8 mouse cellular contexts compared by ENCODE assay signal in genomic region chr15:79691023-79691508, GRCm38 (mm10). TPM values are rescaled to one million over a fixed set of nuclear protein-coding genes. Genes with fewer than 3 reads are reported as not detected.
DNase-seq lines count a peak whose midpoint lies in the region; ATAC-seq and TF ChIP-seq lines count a peak whose summit lies in the region.

No protein-coding gene starts in this region.

- peaks cover 46% of the 10 kb centered on the region for H3K4me1 ChIP-seq in forebrain, embryonic 12.5 days
- peaks cover 37% of the 10 kb centered on the region for H3K4me1 ChIP-seq in hindbrain, embryonic 14.5 days (replicated peaks; ENCODE audit: control insufficient read depth, insufficient read depth, low read length)
- peaks cover 5% of the 10 kb centered on the region; the same call in 1 of the 2 replicates for H3K4me1 ChIP-seq in lung, postnatal 0 days (ENCODE audit: insufficient read depth, low read depth, low read length)
- peaks cover 4% of the 10 kb centered on the region; the same call in 1 of the 2 replicates for H3K4me1 ChIP-seq in stomach, postnatal 0 days (replicated peaks; ENCODE audit: control insufficient read depth, insufficient read depth)

- peak overlapping the region; percentile 93 for H3K9ac ChIP-seq in forebrain, embryonic 12.5 days
- peak overlapping the region; percentile 86 for H3K9ac ChIP-seq in hindbrain, embryonic 14.5 days
- peak overlapping the region; percentile 81 for H3K9ac ChIP-seq in lung, postnatal 0 days (replicated peaks; ENCODE audit: low read depth)
- H3K9ac ChIP-seq in stomach, postnatal 0 days (ENCODE audit: low read length): peak overlapping the region; percentile 89

- no peak for TF ChIP-seq EP300 in lung, postnatal 0 days (IDR thresholded peaks at IDR 0.05)
- TF ChIP-seq EP300 in stomach, postnatal 0 days (optimal IDR thresholded peaks at IDR 0.05): no peak

- DNase-seq in layer of hippocampus, adult 2 months (ENCODE audit: low spot score in 2 of 2): peak in 1 of 2 experiments; percentile 40
- DNase-seq in layer of hippocampus, adult 9-10 months (ENCODE audit: low spot score): no peak
- peak; percentile 34 for DNase-seq in R1 (ENCODE audit: low read depth, low spot score)
- DNase-seq in hindbrain, embryonic 14.5 days (ENCODE audit: low spot score): no peak
- no peak for DNase-seq in lung, postnatal 0 days (ENCODE audit: low spot score)
- no peak for DNase-seq in stomach, postnatal 0 days (ENCODE audit: low spot score)
- DNase-seq in retina, embryonic 14.5 days (ENCODE audit: low spot score): no peak

- no peak for TF ChIP-seq CTCF in layer of hippocampus, adult 2 months (conservative IDR thresholded peaks at IDR 0.05)
- TF ChIP-seq CTCF in lung, postnatal 0 days (IDR thresholded peaks at IDR 0.05): no peak
- TF ChIP-seq CTCF in stomach, postnatal 0 days (IDR thresholded peaks at IDR 0.05; ENCODE audit: low read depth): no peak

- H3K4me3 ChIP-seq in layer of hippocampus, adult 2 months: peak overlapping the region; percentile 94
- H3K4me3 ChIP-seq in forebrain, embryonic 12.5 days (replicated peaks): peak overlapping the region; percentile 91
- peak overlapping the region; percentile 94 for H3K4me3 ChIP-seq in hindbrain, embryonic 14.5 days (replicated peaks; ENCODE audit: low read length)
- H3K4me3 ChIP-seq in lung, postnatal 0 days (ENCODE audit: low read depth, low read length): peak overlapping the region; percentile 95
- H3K4me3 ChIP-seq in stomach, postnatal 0 days (ENCODE audit: low read depth, low read length): peak overlapping the region; percentile 97

- no peaks in the 10 kb centered on the region for H3K9me3 ChIP-seq in forebrain, embryonic 12.5 days
- H3K9me3 ChIP-seq in hindbrain, embryonic 14.5 days (ENCODE audit: control insufficient read depth, low read length): no peaks in the 10 kb centered on the region
- H3K9me3 ChIP-seq in lung, postnatal 0 days (ENCODE audit: low read length): no peaks in the 10 kb centered on the region
- H3K9me3 ChIP-seq in stomach, postnatal 0 days (ENCODE audit: control insufficient read depth, low read length): no peaks in the 10 kb centered on the region

- no peaks in the 10 kb centered on the region for H3K27me3 ChIP-seq in forebrain, embryonic 12.5 days
- no peaks in the 10 kb centered on the region for H3K27me3 ChIP-seq in hindbrain, embryonic 14.5 days (ENCODE audit: control insufficient read depth, insufficient read depth, low read length)
- no peaks in the 10 kb centered on the region for H3K27me3 ChIP-seq in lung, postnatal 0 days (replicated peaks; ENCODE audit: insufficient read depth, low read length)
- H3K27me3 ChIP-seq in stomach, postnatal 0 days (ENCODE audit: control insufficient read depth, insufficient read depth, low read length): no peaks in the 10 kb centered on the region

- ATAC-seq in forebrain, embryonic 12.5 days (ENCODE audit: low FRiP score): peak; percentile 31
- peak; percentile 0; the same call in 1 of the 2 replicates for ATAC-seq in hindbrain, embryonic 14.5 days (ENCODE audit: low FRiP score)
- no peak for ATAC-seq in lung, postnatal 0 days
- ATAC-seq in stomach, postnatal 0 days (ENCODE audit: low FRiP score, low TSS enrichment): no peak; the same call in 1 of the 2 replicates

- H3K4me2 ChIP-seq in forebrain, embryonic 12.5 days: peak overlapping the region; percentile 98
- H3K4me2 ChIP-seq in hindbrain, embryonic 14.5 days (replicated peaks): peak overlapping the region; percentile 97
- peak overlapping the region; percentile 99 for H3K4me2 ChIP-seq in lung, postnatal 0 days (replicated peaks; ENCODE audit: low read depth, low read length)
- peak overlapping the region; percentile 97 for H3K4me2 ChIP-seq in stomach, postnatal 0 days (replicated peaks; ENCODE audit: low read depth)

- peak overlapping the region; percentile 94 for H3K27ac ChIP-seq in layer of hippocampus, adult 2 months
- peak overlapping the region; percentile 93 for H3K27ac ChIP-seq in forebrain, embryonic 12.5 days
- peak overlapping the region; percentile 90 for H3K27ac ChIP-seq in hindbrain, embryonic 14.5 days
- H3K27ac ChIP-seq in lung, postnatal 0 days (ENCODE audit: low read length): peak overlapping the region; percentile 84
- H3K27ac ChIP-seq in stomach, postnatal 0 days (replicated peaks): peak overlapping the region; percentile 82

- under 1% methylated on average over 46 of the region's 53 CpGs for WGBS in forebrain, embryonic 12.5 days
- under 1% methylated on average over 51 of the region's 53 CpGs for WGBS in hindbrain, embryonic 14.5 days
- WGBS in lung, postnatal 0 days: 1% methylated on average over 50 of the region's 53 CpGs
- WGBS in stomach, postnatal 0 days: under 1% methylated on average over 40 of the region's 53 CpGs

- peaks cover 15% of the 10 kb centered on the region for H3K36me3 ChIP-seq in forebrain, embryonic 12.5 days (replicated peaks)
- peaks cover 10% of the 10 kb centered on the region; the same call in 1 of the 2 replicates for H3K36me3 ChIP-seq in hindbrain, embryonic 14.5 days (replicated peaks; ENCODE audit: control insufficient read depth, insufficient read depth)
- H3K36me3 ChIP-seq in lung, postnatal 0 days (ENCODE audit: insufficient read depth, low read length): no peaks in the 10 kb centered on the region
- no peaks in the 10 kb centered on the region for H3K36me3 ChIP-seq in stomach, postnatal 0 days (ENCODE audit: control insufficient read depth, insufficient read depth, low read length)

RNA-seq across cellular contexts. Expression of gene Gtpbp1, which starts 0.4 kb away (rescaled TPM):
- 10 to 100 TPM; 52.4 to 59.1 TPM for total RNA-seq in layer of hippocampus, adult 2 months (2021)
- polyA plus RNA-seq in forebrain, embryonic 12.5 days (2016; fragmentation: Nextera tagmentation; extraction: Ambion mirVana): 51.5 and 55.7 TPM in 2 replicates
- polyA plus RNA-seq in hindbrain, embryonic 14.5 days (2014; fragmentation: Nextera tagmentation; extraction: Ambion mirVana): 43.1 and 43.4 TPM in 2 replicates
- 16.9 and 17.9 TPM in 2 replicates for polyA plus RNA-seq in lung, postnatal 0 days (2015; fragmentation: Nextera tagmentation; extraction: Ambion mirVana)
- 13.3 and 17.1 TPM in 2 replicates for polyA plus RNA-seq in stomach, postnatal 0 days (2015; fragmentation: Nextera tagmentation; extraction: Ambion mirVana)

RNA-seq across cellular contexts. Expression of gene Josd1, which starts 3.3 kb away (rescaled TPM):
- 10 to 100 TPM; 46.0 to 47.0 TPM for total RNA-seq in layer of hippocampus, adult 2 months (2021)
- 24.1 and 24.5 TPM in 2 replicates for polyA plus RNA-seq in forebrain, embryonic 12.5 days (2016; fragmentation: Nextera tagmentation; extraction: Ambion mirVana)
- 16.1 and 18.6 TPM in 2 replicates for polyA plus RNA-seq in hindbrain, embryonic 14.5 days (2014; fragmentation: Nextera tagmentation; extraction: Ambion mirVana)
- polyA plus RNA-seq in lung, postnatal 0 days (2015; fragmentation: Nextera tagmentation; extraction: Ambion mirVana): 12.7 and 13.9 TPM in 2 replicates
- 11.7 and 13.4 TPM in 2 replicates for polyA plus RNA-seq in stomach, postnatal 0 days (2015; fragmentation: Nextera tagmentation; extraction: Ambion mirVana)

RNA-seq across cellular contexts. Expression of gene Tomm22, which starts 20.4 kb away (rescaled TPM):
- 100 to 1,000 TPM in 1 of 2 experiments, 10 to 100 TPM in 1; 99.9 to 105 TPM for total RNA-seq in layer of hippocampus, adult 2 months (2021)
- polyA plus RNA-seq in forebrain, embryonic 12.5 days (2016; fragmentation: Nextera tagmentation; extraction: Ambion mirVana): 266 and 274 TPM in 2 replicates
- polyA plus RNA-seq in hindbrain, embryonic 14.5 days (2014; fragmentation: Nextera tagmentation; extraction: Ambion mirVana): 241 and 244 TPM in 2 replicates
- 167 and 168 TPM in 2 replicates for polyA plus RNA-seq in lung, postnatal 0 days (2015; fragmentation: Nextera tagmentation; extraction: Ambion mirVana)
- 186 and 196 TPM in 2 replicates for polyA plus RNA-seq in stomach, postnatal 0 days (2015; fragmentation: Nextera tagmentation; extraction: Ambion mirVana)

RNA-seq across cellular contexts. Expression of gene Cby1, which starts 32.1 kb away (rescaled TPM):
- 10 to 100 TPM; 39.5 to 45.4 TPM for total RNA-seq in layer of hippocampus, adult 2 months (2021)
- polyA plus RNA-seq in forebrain, embryonic 12.5 days (2016; fragmentation: Nextera tagmentation; extraction: Ambion mirVana): 89.3 and 90.6 TPM in 2 replicates
- polyA plus RNA-seq in hindbrain, embryonic 14.5 days (2014; fragmentation: Nextera tagmentation; extraction: Ambion mirVana): 85.4 and 85.5 TPM in 2 replicates
- polyA plus RNA-seq in lung, postnatal 0 days (2015; fragmentation: Nextera tagmentation; extraction: Ambion mirVana): 43.5 and 45.3 TPM in 2 replicates
- polyA plus RNA-seq in stomach, postnatal 0 days (2015; fragmentation: Nextera tagmentation; extraction: Ambion mirVana): 30.2 and 31.2 TPM in 2 replicates

RNA-seq across cellular contexts. Expression of gene Fam227a, which starts 32.3 kb away (rescaled TPM):
- total RNA-seq in layer of hippocampus, adult 2 months (2021): 10 to 100 TPM; 12.3 to 13.1 TPM
- 5.1 and 5.4 TPM in 2 replicates for polyA plus RNA-seq in forebrain, embryonic 12.5 days (2016; fragmentation: Nextera tagmentation; extraction: Ambion mirVana)
- polyA plus RNA-seq in hindbrain, embryonic 14.5 days (2014; fragmentation: Nextera tagmentation; extraction: Ambion mirVana): 3.3 and 7.6 TPM in 2 replicates
- 1.2 and 1.3 TPM in 2 replicates for polyA plus RNA-seq in lung, postnatal 0 days (2015; fragmentation: Nextera tagmentation; extraction: Ambion mirVana)
- polyA plus RNA-seq in stomach, postnatal 0 days (2015; fragmentation: Nextera tagmentation; extraction: Ambion mirVana): 0.29 and 0.41 TPM in 2 replicates

Comparison
In these comparisons a context has a peak if more than half of its experiments do, and no peak if none do; other contexts are left out.
1. ATAC-seq: peak in forebrain, embryonic 12.5 days (single experiment) and hindbrain, embryonic 14.5 days (single experiment); none in lung, postnatal 0 days (single experiment) and stomach, postnatal 0 days (single experiment).
2. Peak in every context shown above with its lines, with median percentiles within 50 percentile points of each other: H3K27ac ChIP-seq, H3K4me3 ChIP-seq, H3K4me2 ChIP-seq and H3K9ac ChIP-seq.